Mouse (Mus musculus) forebrain, postnatal 0 days (tissue): ENCODE results near the gene Clec4e. TPM values are rescaled to one million over a fixed set of nuclear protein-coding genes. Genes with fewer than 3 reads are reported as not detected.
"Not testable (repeated sequence)": the region's sequence is repeated elsewhere in the genome, so short reads cannot be mapped to it uniquely, and the experiment has no call there.

Experiments used
- ATAC-seq: fragments of 200-750 bp; cut with Nextera tagmentation; 2 replicates; pipeline ENCODE4 v1.8.0; 2017; ENCODE audit warnings: mild to moderate bottlenecking, moderate library complexity
- DNase-seq: peaks from one replicate; pipeline ENCODE4 v3.0.0-alpha.2; 2015
- H3K27ac ChIP-seq: fragments of 300-500 bp; sonication (generic); 2 replicates; pipeline ENCODE4 v1.5.1; 2014; ENCODE audit warnings: low read depth, mild to moderate bottlenecking, antibody characterized with exemption, low read length, moderate library complexity, mixed read lengths
- H3K27me3 ChIP-seq: fragments of 300-500 bp; sonication (generic); 2 replicates; pipeline ENCODE4 v1.6.1; 2014; ENCODE audit warnings: mild to moderate bottlenecking, low read length, mixed read lengths; ENCODE audit not compliant: insufficient read depth
- H3K36me3 ChIP-seq: fragments of 300-500 bp; sonication (generic); 2 replicates; pipeline ENCODE4 v1.6.1; 2014; ENCODE audit warnings: mild to moderate bottlenecking, moderate library complexity; ENCODE audit not compliant: insufficient read depth
- H3K4me1 ChIP-seq: fragments of 300-500 bp; sonication (generic); 2 replicates; pipeline ENCODE4 v1.6.1; 2014; ENCODE audit warnings: antibody characterized with exemption; ENCODE audit not compliant: insufficient read depth
- H3K4me2 ChIP-seq: fragments of 300-500 bp; sonication (generic); 2 replicates; pipeline ENCODE4 v1.6.1; 2014; ENCODE audit warnings: low read depth, mild to moderate bottlenecking, moderate library complexity
- H3K4me3 ChIP-seq: fragments of 300-500 bp; sonication (generic); 2 replicates; pipeline ENCODE4 v1.5.1; 2014; ENCODE audit warnings: low read depth, low read length, mixed read lengths
- H3K9ac ChIP-seq: fragments of 300-500 bp; sonication (generic); 2 replicates; pipeline ENCODE4 v1.6.1; 2014; ENCODE audit warnings: mild to moderate bottlenecking
- H3K9me3 ChIP-seq: fragments of 300-500 bp; sonication (generic); 2 replicates; pipeline ENCODE4 v1.6.1; 2016; ENCODE audit warnings: low read length
- CTCF ChIP-seq: sonication (generic); IDR thresholded peaks from 2 replicates; pipeline ENCODE4 v1.5.1; 2016; ENCODE audit warnings: antibody characterized with exemption, control low read depth, low read depth
- WGBS: fragments of 180-500 bp; shearing (Covaris S2); extraction: QIAGEN DNeasy Blood & Tissue Kit; methylation state at CpG from one replicate; pipeline ENCODE4 v1.1.7; 2014; 5-methylcytosine and 5-hydroxymethylcytosine counted together
- polyA plus RNA-seq: library from polyadenylated mRNA; unstranded; fragments of >200 nt; fragmentation: Nextera tagmentation; extraction: Ambion mirVana; gene quantifications from 2 replicates; pipeline ENCODE4 v1.2.1, GENCODE M21; 2015
- total RNA-seq: library from RNA; depleted of rRNA; stranded (reverse); fragments of >200 nt; gene quantifications from 2 replicates; pipeline ENCODE4 v1.2.3, GENCODE M21; 2014; rRNA removed

The Clec4e gene
- total and polyA plus RNA-seq, 2 experiments from 2014 or later: not detected

GRCm38 (mm10) chr6:123259889-123260603 is 29.6 kb downstream of the Clec4e start:
- Histone ChIP-seq H3K9me3 (no peaks in the 10 kb centered on the region), H3K4me1 (no peaks in the 10 kb centered on the region), H3K36me3 (no peaks in the 10 kb centered on the region), H3K9ac (no peak overlapping the region), H3K4me3 (no peak overlapping the region), H3K27me3 (no peaks in the 10 kb centered on the region), H3K27ac (no peak overlapping the region), H3K4me2 (no peak overlapping the region)
- WGBS: 82% methylated on average over 4 of the region's 4 CpGs
- DNase-seq: no peak
- TF ChIP-seq CTCF: no peak
- ATAC-seq: no peak

GRCm38 (mm10) chr6:123258946-123259345 is 30.7 kb downstream of the Clec4e start:
- Histone ChIP-seq H3K9me3 (no peaks in the 10 kb centered on the region), H3K4me1 (no peaks in the 10 kb centered on the region), H3K27me3 (no peaks in the 10 kb centered on the region), H3K9ac (no peak overlapping the region), H3K27ac (no peak overlapping the region), H3K4me3 (no peak overlapping the region), H3K36me3 (no peaks in the 10 kb centered on the region), H3K4me2 (no peak overlapping the region)
- ATAC-seq (no peak), DNase-seq (no peak)
- WGBS: 74% methylated on average over 3 of the region's 3 CpGs
- TF ChIP-seq CTCF: no peak

- no peaks in the 10 kb centered on the region for H3K27me3 ChIP-seq
- no peak for ATAC-seq
- H3K4me3 ChIP-seq: no peak overlapping the region
- no peak for DNase-seq
- H3K4me2 ChIP-seq: no peak overlapping the region
- no peak for TF ChIP-seq CTCF
- H3K27ac ChIP-seq: no peak overlapping the region
- H3K9ac ChIP-seq: no peak overlapping the region
- no peaks in the 10 kb centered on the region for H3K4me1 ChIP-seq
- no peaks in the 10 kb centered on the region for H3K36me3 ChIP-seq
- no peaks in the 10 kb centered on the region for H3K9me3 ChIP-seq
These were observed 36.9 kb downstream of the Clec4e start for GRCm38 (mm10) chr6:123252735-123253134.

- H3K27me3 ChIP-seq, H3K9me3 ChIP-seq, H3K4me1 ChIP-seq, H3K4me2 ChIP-seq, H3K36me3 ChIP-seq, ATAC-seq, DNase-seq, H3K4me3 ChIP-seq, H3K9ac ChIP-seq, H3K27ac ChIP-seq: not testable (repeated sequence)
- WGBS: 83% methylated on average over 2 of the region's 2 CpGs
These were observed 40.8 kb downstream of the Clec4e start for GRCm38 (mm10) chr6:123248862-123249261.

GRCm38 (mm10) chr6:123244201-123244600 is 45.5 kb downstream of the Clec4e start:
- WGBS: 86% methylated on average over 5 of the region's 5 CpGs
- DNase-seq: no peak
- H3K4me2 ChIP-seq: no peak overlapping the region
- no peaks in the 10 kb centered on the region for H3K4me1 ChIP-seq
- no peak overlapping the region for H3K4me3 ChIP-seq
- no peaks in the 10 kb centered on the region for H3K36me3 ChIP-seq
- no peaks in the 10 kb centered on the region for H3K27me3 ChIP-seq
- no peak overlapping the region for H3K9ac ChIP-seq
- TF ChIP-seq CTCF: no peak
- H3K9me3 ChIP-seq: 0 out of 2 replicates have a peak, but pooled peaks cover 2% of the 10 kb centered on the region
- H3K27ac ChIP-seq: no peak overlapping the region
- no peak for ATAC-seq

- no peak for TF ChIP-seq CTCF
- Histone ChIP-seq H3K36me3 (no peaks in the 10 kb centered on the region), H3K9ac (no peak overlapping the region), H3K27me3 (no peaks in the 10 kb centered on the region), H3K4me1 (no peaks in the 10 kb centered on the region), H3K27ac (no peak overlapping the region), H3K4me2 (no peak overlapping the region), H3K4me3 (no peak overlapping the region), H3K9me3 (no peaks in the 10 kb centered on the region)
- no peak for DNase-seq
- no peak for ATAC-seq
These were observed 52.1 kb downstream of the Clec4e start for GRCm38 (mm10) chr6:123237582-123237981.

Other genes with a start within 250 kb of the Clec4e start
- not detected in 2 replicates for gene Clec4b1, start 239.9 kb downstream of the Clec4e start, total RNA-seq
- not detected in 2 replicates for gene Clec4b1, start 239.9 kb downstream of the Clec4e start, polyA plus RNA-seq
- gene Clec4a2, start 183.4 kb downstream of the Clec4e start, total RNA-seq: 0.57 and 0.77 TPM in 2 replicates
- 1.2 and 1.3 TPM in 2 replicates for gene Clec4a2, start 183.4 kb downstream of the Clec4e start, polyA plus RNA-seq
- gene Clec4b2, start 117.0 kb downstream of the Clec4e start, total RNA-seq: not detected in 2 replicates
- not detected in 2 replicates for gene Clec4b2, start 117.0 kb downstream of the Clec4e start, polyA plus RNA-seq
- 0.23 and 0.38 TPM in 2 replicates for gene Clec4n, start 60.0 kb downstream of the Clec4e start, total RNA-seq
- gene Clec4n, start 60.0 kb downstream of the Clec4e start, polyA plus RNA-seq: 0.70 and 1.2 TPM in 2 replicates
- not detected in 2 replicates for gene Clec4d, start 27.8 kb downstream of the Clec4e start, total RNA-seq
- gene Clec4d, start 27.8 kb downstream of the Clec4e start, polyA plus RNA-seq: not detected in 2 replicates
- gene Vmn2r19, start 18.5 kb upstream of the Clec4e start, total RNA-seq: not detected in 2 replicates
- gene Vmn2r19, start 18.5 kb upstream of the Clec4e start, polyA plus RNA-seq: not detected in 2 replicates
- not detected in 2 replicates for gene Vmn2r20, start 128.2 kb upstream of the Clec4e start, total RNA-seq
- gene Vmn2r20, start 128.2 kb upstream of the Clec4e start, polyA plus RNA-seq: not detected in 2 replicates
- not detected in 2 replicates for gene Vmn2r21, start 243.5 kb upstream of the Clec4e start, total RNA-seq
- gene Vmn2r21, start 243.5 kb upstream of the Clec4e start, polyA plus RNA-seq: not detected in 2 replicates